Mouse (Mus musculus) gastrocnemius, adult 18-20 months (tissue): ENCODE results near the gene Chrna3. TPM values are rescaled to one million over a fixed set of nuclear protein-coding genes. Genes with fewer than 3 reads are reported as not detected.

Experiments used
- DNase-seq: peaks from one replicate; pipeline ENCODE4 v3.0.0; 2021; ENCODE audit warnings: low spot score
- long read RNA-seq, 2 experiments: library from polyadenylated mRNA; stranded (forward); transcript quantifications; one replicate each; pipeline ENCODE4 v2.0.0; 2021
- total RNA-seq, 2 experiments: library from RNA; stranded (reverse); gene quantifications; 2 replicates each; pipeline ENCODE4 v1.2.3; 2021

Chrna3 gene
- total RNA-seq = not detected
- long read RNA-seq, experiment 1 = 0 reads
- long read RNA-seq, experiment 2 = 0 reads

DNA sequence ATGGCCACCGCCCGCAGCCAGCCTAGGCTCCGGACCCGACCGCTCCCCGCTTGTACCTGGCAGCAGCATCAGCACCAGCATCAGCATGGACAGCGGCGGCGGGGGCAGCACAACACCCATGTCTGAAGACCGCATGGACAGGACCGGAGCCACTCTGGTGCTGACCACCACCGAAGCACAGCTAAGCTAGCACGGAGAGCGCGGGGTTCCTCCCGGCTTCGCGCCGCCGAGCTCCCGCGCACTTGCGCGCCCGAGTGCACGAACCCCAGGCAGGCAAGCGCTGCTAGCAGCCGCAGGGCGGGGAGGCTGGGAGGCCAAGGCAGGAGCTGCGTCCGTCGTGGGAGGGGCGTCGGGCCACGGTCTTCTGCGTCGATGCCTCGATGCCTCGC is at the start of gene Chrna3:
Gene Chrna3 (minus strand): TSS at position 288 of the 389 bp plus-strand sequence.
- no peak for DNase-seq

DNA sequence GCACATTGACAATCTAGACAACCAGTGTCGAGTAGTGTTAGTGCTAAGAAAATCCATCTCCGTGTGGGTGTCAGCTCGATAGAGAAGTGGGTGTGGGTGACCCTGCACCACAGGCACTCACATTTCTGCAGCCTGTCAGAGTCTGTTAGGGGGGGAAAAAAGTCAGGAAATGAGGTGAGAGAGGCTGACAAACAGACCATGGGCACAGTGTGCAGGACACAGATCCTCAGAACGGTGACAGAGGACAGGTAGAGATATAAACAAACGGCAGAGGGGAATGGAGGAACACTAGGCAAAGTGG is 41.6 kb upstream of the Chrna3 start:
- no peak for DNase-seq

DNA sequence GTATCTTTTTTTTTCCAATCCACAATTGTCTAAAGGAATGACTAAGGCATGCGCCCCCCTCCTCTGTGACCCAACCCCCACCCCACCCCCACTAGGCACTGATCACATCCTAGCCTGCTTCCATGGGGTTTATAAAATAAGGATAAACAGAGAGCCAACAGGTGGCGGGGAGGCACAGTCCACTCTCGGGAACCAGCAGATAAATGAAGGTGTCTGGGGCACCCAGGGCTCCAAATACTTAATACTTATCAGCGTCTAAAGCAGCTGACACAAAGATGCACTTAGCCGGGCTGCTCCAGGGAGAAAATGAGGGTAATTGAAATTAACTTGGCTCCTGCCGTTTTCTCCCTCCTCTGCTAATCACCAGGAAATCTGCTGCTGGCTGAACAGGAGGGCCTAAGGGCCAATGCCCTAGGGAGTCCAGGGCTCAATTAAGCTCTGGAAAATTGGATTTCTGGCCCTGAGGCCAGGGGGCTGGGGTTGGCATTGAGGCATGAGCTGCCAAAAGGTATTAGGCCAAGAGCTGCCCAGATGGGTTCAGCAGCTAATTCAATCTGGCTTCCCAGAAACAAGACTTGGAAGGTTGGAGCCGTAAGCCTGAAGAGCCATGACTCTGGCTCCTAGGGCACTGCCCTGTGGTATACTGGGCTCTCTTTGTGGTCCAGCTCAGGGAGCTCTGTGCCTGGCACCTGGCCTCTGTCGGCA is 41.0 kb upstream of the Chrna3 start:
- DNase-seq = no peak

DNA sequence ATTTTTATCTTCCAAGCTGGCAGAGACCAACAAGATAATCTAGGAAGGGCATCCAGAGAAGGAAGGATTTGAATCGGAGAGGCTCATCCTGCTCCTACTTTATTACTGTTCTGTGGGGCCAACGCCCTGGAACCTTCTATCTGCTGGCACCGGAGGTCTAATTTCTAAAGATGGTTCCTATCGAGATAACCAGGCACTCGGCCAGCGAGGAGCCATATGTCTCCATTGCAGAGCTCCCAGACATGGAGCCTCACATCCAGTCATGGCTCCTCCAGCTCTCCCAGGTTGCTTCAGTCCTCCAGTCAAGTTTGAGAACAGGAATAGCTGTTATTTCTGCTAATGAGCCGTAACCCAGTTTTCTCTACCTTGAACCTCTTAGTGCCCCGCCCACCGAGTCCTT is 38.9 kb upstream of the Chrna3 start:
- DNase-seq = no peak

DNA sequence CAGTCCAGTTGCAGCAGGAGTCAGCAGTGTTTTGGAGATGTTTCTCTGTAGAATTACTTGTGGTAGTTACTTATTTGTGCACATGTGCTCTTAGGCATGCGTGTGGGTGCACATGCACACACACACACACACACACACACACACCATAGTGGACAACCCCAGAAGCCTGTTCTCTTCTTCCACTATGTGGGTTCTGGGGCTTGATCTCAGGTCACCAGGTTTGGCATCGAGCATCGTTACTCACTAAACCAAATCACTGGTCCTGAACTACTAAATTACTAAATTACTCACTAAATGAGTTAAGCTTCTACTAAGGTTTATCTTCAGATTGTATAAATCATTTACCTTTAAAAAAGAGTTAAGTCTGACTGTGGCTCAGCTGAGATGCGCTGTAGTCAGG is 31.7 kb upstream of the Chrna3 start:
- no peak for DNase-seq

DNA sequence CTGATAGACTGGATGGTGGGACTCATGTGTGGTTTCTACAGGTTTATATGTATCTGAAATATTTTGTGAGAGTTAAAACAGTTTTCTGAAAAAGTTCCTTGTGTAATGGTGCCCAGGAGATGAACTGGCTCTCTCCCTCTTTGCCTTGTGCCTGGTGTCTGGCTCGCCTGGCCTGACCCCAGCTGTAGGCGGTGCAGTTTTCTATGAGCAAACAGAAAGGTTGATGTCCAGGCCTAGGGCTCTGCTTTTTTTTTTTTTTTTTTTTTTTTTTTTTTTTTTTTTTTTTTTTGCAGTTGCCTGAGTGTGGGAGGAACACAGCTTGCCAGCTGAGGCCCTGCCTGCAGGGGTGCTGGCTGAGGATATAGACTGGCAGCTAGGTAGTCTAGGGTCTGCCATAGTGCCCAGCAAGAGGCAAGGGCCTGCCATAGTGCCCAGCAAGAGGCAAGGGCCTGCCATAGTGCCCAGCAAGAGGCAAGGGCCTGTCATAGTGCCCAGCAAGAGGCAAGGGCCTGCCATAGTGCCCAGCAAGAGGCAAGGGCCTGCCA is 29.1 kb upstream of the Chrna3 start:
- DNase-seq = no peak

DNA sequence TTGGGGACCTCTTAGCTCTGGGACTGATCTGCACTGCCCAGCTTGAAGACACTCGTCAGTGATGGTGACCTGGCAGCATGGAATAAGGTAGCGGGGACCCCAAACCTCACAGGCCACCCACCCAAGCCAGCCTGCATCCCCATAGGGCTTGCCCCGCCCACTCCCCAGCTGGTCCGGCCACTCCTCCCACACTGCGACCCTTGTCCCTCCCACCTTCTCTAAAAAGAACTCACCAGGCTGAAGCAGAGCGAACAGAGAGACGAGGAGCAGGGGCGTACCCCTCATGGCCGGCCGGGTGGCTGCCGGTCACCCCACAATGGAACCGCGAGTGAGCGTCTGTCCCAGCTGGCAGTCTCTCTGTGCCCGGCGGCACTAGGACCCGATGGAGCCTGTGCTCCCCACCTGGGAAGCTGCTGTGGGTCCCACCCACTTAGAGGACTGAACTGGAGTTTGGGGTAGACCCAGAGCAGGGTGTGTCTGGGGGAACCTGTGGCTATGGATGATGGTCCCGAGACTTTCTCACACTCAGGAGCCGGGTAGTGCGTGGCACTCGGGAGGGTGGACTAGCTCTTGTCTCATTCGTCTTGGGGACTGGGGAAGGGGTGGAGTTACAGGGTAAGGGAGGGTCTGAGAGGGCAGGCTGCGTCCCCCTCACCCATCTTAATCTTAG is 22.0 kb upstream of the Chrna3 start, which contains the start of gene Chrnb4:
Gene Chrnb4 (minus strand): TSS at position 569 of the 670 bp plus-strand sequence.
- DNase-seq = no peak

DNA sequence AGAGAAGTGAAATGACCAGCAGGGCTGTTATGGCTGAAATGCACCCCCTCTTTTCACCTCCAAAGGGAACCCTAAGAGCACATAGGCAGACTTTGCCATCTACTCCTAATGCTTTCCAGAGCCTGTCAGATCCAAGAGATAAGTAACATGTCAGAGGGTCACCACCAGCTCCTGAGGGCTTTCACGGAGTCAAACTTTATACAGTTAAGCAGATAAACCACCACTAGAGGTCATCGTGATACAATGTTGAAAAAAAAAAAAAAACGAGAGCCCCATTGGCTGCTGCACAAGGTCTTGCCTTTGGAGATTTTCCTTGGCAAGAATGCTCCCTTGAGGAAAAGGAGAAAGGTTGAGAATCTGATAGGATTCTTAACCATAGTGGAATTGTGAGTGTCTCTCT is 20.4 kb upstream of the Chrna3 start:
- DNase-seq = no peak

DNA sequence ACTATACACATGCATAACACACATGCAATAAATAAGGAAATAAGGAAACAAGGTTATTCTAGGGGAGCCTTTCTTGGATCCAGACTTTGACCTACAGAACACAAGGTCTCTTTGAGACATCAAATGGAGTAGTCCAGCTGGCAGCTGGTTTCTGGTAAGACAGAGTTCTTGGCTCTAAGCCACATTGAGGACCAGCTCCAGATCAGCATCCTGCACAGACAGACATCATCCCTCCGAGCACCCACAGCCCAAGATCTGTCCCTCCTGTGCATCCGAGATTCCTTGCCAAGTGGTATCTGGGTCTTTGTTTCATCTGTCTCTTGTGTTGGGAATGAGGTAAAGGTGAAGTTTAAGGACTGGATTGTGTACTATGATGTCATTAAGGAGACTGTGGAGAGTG is 18.6 kb upstream of the Chrna3 start:
- DNase-seq = no peak

DNA sequence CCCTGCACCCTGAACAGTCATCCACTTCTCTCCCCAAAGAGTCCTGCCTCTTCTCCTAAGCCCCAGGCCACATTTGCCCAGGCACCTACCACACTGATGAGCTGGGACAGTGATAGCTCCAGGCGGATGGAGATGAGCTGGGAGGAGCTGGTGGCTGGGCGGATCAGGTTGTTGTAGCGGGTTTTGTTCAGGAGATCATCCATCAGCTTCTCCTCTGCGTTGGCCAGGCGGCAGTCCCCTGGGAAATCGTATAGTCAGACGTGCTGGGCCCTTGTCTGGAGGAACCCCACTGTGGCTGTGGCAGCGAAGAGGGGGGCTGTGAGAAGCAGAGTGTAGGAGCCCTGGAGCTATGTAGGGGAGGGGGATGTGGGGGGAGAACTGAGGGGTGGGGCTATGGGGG is 17.3 kb upstream of the Chrna3 start:
- DNase-seq = no peak

DNA sequence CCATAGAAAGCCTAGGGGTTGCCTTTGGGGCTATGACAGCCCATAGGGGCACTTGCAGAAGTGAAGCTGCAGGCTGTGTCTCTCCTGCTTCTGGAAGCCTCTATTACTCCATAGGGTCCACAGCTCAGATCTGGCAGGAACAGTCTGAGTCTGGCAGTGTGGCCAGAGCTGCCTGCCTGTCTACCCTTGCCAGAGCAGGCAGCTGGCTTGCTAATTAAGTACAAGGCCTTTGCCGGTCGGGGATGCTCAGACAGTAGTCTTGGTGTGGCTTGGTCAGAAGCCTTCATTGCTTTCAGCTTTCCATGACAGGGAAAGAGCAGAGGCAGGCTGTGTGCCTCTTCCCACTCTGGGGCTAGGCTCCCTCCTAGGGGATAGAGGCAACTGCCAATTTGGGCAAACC is 15.0 kb upstream of the Chrna3 start:
- DNase-seq = no peak

DNA sequence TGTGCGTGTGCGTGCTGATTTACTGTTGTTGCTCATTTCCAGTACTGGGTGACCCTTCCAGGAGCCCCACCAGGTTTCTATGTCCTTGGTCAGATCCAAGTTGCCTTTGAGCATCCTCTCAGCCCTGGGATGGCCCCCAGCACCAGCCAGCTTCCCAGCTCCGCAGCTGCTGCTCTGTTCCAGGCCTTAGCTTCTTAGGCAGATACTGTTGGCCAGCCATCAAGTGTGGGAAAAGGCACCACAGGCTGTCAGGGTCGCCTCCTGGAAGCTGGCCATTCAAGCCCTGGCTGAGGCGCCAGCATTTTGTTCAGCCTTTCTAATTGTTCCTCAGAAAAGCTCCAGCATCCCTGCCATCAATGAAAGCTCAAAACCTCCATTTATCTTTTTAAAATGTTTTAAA is 13.6 kb upstream of the Chrna3 start:
- no peak for DNase-seq

DNA sequence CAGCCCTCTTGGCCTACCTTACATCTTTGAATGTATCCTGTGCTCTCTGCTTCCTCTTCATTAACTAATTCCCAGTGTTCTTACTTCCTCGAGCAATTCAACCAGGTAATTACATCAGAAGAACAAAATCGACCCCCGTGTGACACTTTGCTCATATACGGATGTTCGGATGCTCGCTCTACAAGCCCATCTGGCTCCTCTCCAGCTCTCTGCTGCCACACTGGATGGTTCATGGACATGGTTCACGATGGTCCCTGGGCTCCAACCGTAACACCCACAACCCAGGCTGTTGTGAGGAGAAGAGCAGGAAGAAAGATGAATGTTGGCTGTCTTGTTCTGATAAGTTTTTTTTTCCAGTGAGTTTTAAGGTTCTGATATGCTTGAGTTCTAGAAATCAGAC is 12.6 kb upstream of the Chrna3 start:
- no peak for DNase-seq

DNA sequence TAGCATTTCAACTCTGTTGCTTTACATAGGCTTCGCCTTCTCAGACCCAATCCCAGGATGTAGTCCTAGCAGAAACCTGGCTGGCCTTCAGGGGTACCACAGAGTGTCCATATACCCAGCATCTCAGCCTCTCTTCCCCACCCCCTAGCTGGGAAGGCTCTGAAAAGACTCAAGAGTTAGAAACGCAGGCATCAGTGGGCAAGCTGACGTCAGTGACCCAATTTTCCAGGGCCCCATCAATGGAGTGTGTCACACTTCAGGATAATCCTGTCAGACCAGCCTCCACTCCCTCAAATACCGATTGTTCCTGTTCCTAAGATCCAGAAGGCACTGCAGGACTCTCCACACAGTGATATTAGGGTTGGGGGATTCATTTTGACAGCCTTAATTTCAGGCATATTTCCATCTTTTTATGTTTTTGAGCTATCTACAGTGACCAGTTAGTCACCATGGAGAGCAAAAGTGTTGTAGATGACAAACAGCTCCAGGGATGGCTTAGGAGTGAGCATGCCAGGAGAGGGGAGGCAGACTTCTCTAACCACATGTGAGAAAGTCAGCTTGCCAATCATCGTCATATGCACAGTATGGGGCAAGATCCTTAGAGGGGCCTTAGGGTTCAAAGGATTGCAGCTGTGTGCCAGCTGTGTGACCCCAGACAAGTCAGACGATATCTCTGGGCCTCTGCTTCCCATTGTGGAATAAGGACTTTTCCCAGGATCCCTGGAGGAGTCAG is 5.2 kb upstream of the Chrna3 start:
- no peak for DNase-seq

DNA sequence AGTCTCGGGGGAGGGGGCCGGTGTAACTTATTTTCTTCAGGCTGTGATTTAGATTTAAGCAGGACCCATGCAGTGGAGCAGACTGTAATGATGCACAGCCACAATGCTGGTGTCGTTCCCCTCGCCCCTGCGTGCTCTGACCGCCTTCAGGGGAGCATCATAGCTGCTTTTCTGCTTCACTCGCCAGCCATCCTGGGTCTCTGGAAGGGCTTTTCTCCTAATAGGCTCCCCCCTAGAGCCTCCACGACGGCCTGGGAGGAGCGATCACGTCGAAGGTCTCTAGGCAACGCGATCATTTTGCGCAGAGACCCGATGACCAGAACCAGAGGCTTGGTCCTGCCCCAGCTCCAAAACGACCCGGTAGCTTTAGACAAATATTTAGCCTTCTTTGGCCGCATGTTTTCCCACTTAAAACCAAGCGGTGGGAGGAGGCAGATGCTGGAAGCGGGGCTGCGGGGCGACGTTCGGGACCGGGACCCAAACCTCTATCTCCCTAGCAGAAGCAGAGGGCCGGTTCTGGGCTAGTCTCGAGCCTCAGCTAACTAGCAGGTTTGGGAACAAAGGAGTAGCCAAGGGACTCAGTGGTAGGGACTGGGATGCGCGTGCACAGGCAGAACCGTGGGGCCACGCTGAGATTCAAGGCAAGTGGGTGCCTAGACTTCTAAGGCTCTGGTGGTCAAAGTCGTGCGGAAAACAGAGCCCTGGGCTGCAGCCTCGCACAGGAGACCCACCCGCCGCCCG is 658 bp downstream of the Chrna3 start:
- no peak for DNase-seq

DNA sequence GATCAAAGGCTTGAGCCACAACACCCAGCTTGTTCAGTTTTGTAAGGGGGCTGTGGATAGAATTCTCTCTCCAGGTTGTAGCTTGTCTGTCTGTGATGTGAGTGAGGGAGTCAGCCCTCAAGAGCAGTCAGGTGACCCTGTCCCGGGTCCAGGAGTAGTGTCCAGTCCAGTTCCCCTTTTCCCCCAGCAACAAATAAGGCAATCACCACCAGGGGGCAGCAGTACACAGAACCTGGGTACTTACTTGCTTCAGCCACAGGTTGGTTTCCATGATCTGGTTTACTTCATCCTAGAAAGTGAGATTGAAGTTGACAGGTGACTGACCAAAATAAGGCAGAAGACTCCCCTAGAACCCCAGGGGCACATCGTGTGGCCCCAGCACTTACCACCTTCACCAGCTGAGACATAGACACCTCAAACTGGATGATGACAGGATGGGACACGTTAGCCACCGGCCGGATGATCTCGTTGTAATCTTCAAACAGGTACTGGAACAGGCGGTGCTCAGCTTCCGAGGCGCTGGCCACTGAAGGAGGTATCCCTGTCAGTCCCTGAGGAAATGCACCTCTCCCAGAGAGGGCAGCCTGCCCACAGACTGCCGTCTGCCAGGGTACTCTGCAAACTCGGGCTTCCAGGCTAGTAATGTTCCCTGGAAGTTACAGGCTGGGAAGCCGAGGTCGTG is 2.3 kb downstream of the Chrna3 start:
- peak; percentile 78 for DNase-seq

DNA sequence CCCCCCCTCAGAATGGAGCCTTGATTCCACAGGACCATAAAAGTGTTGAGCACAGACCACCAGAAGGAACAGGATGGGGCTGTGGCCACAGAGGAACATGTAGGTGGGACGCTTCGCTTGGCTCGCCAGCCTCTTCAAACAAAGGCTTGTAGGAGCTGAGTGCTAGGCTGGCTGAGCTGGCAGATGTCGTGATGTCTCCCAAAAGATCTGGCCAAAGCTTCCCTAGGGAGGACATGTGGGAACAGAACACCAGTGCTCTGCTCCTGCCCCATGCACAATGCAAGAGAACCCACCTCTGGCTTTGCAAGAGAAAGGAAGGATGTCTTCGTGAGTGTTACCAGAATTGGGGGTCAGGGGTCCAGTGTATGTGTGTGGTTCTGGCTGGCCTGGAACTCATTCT is 3.0 kb downstream of the Chrna3 start:
- DNase-seq = no peak

DNA sequence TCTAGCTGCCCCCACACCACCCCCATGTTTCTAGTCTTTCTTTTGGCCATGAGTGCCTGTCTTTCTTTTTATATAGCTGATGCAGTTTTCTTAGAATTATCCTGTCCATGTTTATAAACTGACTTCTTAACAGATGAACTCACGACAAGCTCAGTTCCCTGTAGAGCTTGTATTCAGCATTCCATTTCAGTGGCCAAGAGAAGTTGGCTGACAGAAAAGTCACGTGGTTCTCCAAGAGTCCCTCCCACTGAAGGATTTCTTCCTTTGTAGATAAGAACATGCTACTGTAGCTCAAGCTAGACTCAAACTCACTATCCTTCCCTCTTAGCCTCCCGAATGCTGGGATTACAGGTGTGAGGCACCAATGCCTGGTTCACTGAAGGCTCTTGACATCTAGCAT is 9.4 kb downstream of the Chrna3 start:
- no peak for DNase-seq

DNA sequence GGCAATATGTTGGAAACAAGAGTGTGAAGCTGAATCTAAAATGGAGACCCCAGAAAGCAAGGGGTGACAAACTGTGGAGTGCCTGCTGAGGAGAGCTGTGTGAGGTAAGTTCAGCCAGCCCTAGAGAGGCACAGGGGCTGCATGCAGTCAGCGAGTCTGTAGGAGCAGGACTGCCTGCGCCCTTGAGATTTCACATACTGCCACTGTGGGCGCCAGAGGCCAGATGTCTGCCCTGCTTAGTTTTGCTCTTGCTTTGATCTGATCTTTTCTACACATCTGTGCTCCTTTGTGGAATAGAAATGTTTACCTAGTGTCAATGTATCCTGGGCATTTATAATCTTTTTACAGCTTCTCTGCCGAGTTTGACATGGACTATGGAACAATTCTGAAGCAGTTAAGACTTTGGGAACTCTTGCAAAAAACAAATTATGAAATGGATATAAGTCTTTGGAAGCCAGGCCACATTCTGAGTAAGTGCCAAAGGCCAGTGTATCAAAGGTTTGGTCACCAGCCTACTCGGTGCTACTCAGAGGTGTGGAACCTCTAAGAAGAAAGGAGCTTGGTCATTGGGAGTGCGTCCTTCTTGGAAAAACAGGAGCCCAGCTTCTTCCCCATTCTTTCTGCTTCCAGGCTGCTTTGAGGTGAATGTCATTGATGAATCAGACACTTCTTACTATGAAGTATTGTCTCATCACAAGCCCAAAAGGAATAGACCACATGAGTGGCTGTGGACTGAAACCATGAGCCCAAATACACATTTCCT is 15.6 kb downstream of the Chrna3 start:
- DNase-seq = no peak

DNA sequence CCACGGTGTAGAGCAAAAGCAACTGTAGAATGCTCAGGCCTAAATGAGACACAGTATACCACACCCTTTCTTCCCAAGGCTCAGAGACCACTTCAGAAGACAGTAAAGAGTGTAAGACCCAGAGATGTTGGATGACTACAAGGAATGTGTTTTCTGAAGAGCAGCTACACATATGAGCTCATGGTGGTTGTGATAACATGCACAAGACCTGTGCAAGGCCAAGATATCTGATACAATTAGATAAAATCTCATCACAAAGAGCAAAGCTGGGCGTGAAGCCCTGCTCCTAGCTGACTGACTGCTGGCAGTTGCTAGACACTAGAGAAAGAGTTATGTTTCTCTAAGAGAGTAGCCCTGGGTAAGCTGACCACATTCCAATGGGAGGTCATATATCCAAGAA is 16.7 kb downstream of the Chrna3 start:
- no peak for DNase-seq
